Mouse (Mus musculus) adrenal gland, postnatal 4 days (tissue): ENCODE data around the gene Il12a. TPM values are rescaled to one million over a fixed set of nuclear protein-coding genes. Genes with fewer than 3 reads are reported as not detected.

Experiments used
- DNase-seq, 2 experiments: peaks; one replicate each; pipeline ENCODE4 v3.0.0; 2021 to 2022; ENCODE audit warnings: low spot score in 2 of 2, mixed read lengths in 2 of 2
- long read RNA-seq, 2 experiments: library from polyadenylated mRNA; stranded (forward); transcript quantifications; one replicate each; pipeline ENCODE4 v2.0.0; 2021
- total RNA-seq, 2 experiments: library from RNA; stranded (reverse); gene quantifications; 2 replicates each; pipeline ENCODE4 v1.2.3; 2021

Il12a gene
- total RNA-seq: under 1 TPM; 0.45 to 0.48 TPM
- long read RNA-seq, experiment 1, partial matches to known transcripts: 0 of 1 reads
- long read RNA-seq, experiment 1, other reads (novel, unspliced or antisense): 0 of 1 reads
- long read RNA-seq, experiment 2, partial matches to known transcripts: 0 of 2 reads
- long read RNA-seq, experiment 2, other reads (novel, unspliced or antisense): 1 of 2 reads

DNA sequence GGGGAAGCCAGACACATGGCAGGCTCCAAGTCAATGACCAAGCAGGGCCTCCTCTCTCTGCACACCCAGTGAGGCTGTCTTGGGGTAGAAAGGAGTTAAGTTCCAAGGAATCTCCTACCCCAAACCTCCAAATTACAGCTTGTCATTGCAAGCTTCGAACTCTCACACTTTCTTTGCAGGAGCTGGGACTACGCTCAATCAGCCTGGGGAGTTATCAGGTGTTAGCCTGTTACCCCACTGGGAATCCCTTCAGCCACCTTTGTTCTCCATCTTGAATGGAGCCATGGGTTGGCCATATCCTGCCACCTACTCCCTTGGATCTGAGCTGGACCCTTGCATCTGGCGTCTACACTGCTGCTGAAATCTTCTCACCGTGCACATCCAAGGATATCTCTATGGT lies at the start of gene Il12a:
Gene Il12a (plus strand): TSS at position 301 of the 400 bp plus-strand sequence.
- no peak for DNase-seq

DNA sequence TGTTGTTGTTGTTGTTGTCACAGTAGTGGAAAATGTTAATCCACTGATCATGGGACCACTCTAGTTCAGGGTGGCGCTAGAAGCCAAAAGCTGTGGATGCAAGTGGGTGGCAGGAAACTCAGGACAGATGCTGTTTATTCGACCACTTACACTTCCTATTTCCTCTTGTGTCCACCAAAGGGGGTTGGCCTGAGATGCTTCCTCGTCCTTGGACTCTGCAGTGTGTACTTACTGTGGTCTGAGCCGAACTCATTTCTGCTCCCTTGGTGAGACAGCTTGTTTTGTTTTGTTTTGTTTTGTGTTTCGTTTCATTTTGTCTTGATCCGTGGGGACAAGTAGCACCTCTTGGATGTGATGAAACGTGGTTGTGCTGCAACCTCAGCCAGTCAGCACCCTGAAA lies 47.5 kb upstream of the Il12a start:
- no peak for DNase-seq

DNA sequence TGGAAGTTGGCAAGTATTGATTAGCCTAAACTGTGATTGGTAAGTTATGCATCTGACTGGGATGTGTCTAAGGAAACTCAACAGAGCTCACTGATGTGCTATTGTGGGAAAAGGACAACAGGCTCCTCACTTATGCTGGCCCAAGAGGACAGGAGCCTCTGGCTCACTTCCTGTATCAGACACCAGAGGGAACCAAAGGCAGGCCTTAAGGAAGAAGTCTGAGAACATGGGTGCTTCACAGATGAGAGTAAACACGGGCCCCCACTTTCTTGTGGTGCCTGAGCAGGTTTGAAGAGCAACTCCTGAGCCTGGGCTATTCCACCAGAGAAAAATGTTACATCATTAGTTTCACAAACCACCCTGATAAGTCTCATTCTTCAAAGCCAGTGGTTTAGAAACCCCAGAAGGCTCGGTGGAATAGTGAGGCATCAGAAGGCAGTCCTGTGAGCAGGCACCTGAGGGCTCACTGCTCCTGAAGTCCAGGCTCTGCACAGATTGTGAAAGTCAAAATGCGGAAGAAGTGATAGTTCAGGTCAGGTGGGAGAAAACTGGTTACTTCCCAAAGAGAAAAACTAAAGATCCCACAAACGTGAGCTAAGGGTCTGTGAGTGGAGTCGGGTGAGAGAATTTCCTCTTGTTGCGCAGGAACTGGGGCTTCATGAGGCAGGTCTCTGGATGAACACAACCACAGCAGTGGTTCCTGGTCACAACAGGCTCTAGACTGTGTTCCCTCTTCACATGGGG lies 43.9 kb upstream of the Il12a start:
- DNase-seq: no peak

- DNase-seq: no peak
Observed at GRCm38 (mm10) chr3:68647282-68647681, 43.2 kb upstream of the Il12a start.

GRCm38 (mm10) chr3:68650251-68650650 lies 40.2 kb upstream of the Il12a start:
- no peak for DNase-seq

DNA sequence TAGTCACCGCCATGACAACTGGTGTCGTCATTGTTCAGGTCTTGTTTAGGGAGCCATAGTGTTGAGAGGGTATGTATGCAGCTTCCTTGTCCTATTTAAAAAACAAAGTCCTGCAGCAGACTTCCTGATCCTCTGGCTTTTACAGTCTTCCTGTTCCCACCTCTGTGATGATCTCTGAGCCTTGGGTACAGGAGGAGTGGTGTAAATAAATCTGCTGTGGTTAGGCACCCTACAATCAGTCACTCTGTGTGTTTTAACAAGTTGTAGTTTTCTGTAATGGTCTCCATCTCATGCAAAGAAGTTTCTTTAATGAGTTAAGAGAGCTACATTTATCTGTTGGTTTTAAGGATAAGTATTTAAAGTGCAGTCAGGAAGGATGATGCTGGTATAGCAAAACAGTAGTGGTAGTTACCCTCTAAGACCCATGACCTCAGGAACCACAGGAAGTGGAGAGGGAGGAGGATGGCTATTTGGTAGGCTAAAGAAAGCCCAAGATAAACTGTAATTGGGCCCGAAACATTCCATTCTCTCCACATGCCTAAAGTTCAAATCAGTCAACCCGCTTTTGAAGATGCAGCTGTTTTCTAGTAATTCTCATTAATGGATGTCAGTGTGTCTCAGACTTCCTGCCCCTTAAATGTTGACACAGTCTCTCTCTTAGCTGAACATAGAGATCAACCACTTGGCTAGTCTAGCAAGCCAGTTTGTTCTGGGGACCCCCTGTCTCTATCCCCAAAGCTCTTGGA lies 33.7 kb upstream of the Il12a start:
- no peak for DNase-seq

DNA sequence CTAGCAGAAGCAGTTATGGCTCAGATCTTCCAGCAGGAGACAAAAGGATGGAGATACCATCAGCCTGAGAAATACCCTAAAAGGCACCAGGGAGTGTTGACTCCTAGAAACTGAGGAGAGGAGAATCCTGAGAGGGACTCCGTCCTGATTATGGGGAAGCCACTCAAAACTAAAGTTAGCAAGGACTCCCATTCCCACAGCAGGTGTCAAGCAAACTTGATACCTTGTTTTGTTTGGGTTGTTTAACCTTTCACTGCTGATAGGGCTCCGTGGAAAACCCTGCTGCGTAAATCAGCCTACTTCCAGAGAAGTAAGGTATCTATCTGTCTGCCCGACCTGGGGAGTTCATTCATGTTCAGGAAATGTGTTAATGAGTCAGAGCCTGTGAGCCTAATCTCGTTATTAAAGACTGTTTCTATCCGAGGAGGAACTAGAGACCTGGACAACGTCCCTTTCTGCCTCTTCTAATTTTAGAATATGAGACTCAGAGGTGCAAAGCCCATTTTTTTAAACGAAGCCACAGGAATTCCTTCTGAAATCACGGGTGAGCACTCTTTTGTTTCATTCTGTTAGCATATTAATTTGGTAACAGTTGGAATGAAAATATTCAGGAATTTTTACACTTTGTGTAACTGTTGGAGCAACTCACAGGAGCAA lies 32.7 kb upstream of the Il12a start:
- no peak for DNase-seq

GRCm38 (mm10) chr3:68659996-68660395 lies 30.4 kb upstream of the Il12a start:
- no peak for DNase-seq

GRCm38 (mm10) chr3:68660538-68660937 lies 29.9 kb upstream of the Il12a start:
- no peak for DNase-seq

GRCm38 (mm10) chr3:68662386-68662785 lies 28.1 kb upstream of the Il12a start:
- no peak for DNase-seq

DNA sequence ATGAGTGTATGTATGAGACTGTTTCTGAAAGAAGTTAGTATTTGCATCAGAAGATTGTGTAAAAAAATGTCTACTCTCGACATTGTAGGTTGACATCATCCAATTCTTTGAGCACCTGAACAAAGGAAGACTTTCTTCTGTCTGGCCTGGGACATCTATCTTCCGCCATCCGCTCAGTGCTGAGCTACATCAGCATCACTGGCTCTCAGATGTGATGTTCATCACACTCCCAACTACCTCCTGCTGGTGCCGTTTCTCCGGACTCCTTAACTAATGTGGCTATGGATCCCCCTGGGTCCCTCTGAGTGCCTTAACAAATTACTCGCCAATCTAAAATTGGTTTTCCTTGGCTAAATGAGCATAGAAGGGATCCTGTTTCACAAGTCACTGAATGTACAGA lies 26.1 kb upstream of the Il12a start:
- DNase-seq: no peak

- DNase-seq: no peak
Observed at GRCm38 (mm10) chr3:68666377-68666776, 24.1 kb upstream of the Il12a start.

- DNase-seq: no peak
Observed at GRCm38 (mm10) chr3:68667852-68668251, 22.6 kb upstream of the Il12a start.

DNA sequence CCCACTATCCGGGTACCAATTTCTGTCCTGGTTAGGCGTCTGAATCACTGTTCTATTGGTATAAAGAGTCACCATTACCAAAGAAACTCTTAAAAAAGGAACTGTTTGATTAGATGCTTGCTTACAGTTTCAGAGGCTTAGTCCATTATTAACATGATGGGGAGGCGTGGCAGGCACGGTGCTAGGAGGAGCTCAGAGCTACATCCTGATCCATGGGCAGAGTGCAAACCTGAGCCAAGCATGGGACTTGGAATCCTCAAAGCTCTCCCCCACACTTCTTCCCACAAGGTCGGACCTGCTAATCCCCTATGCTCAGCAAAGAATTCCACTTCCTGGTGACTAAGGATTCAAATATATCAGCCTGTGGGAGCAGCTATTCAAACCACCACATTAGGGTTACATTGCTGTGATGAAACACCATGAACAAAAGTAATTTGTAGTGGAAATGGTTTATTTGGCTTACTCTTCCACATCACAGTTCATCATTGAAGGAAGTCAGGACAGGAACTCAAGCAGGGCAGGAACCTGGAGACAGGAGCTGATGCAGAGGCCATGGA lies 20.9 kb upstream of the Il12a start:
- DNase-seq: no peak

DNA sequence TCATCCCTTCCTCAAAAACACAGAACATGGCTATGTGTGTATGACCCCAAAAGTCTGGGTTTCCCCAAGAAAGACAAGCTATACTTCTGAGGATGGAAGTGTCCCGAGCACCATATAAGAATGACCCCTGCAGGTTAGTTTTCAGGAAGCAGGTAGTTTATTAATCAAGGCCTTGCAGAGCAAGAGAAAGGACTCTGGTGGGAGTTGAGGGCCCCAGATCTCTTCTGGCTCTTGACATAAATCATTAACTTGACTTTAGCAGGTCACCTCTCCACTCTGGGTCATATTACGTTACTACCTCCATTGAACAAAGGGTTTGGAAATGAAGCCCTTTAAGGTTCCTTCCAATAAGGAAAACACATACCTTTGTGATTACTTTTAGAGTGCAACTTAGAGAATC lies 15.7 kb upstream of the Il12a start:
- no peak for DNase-seq

DNA sequence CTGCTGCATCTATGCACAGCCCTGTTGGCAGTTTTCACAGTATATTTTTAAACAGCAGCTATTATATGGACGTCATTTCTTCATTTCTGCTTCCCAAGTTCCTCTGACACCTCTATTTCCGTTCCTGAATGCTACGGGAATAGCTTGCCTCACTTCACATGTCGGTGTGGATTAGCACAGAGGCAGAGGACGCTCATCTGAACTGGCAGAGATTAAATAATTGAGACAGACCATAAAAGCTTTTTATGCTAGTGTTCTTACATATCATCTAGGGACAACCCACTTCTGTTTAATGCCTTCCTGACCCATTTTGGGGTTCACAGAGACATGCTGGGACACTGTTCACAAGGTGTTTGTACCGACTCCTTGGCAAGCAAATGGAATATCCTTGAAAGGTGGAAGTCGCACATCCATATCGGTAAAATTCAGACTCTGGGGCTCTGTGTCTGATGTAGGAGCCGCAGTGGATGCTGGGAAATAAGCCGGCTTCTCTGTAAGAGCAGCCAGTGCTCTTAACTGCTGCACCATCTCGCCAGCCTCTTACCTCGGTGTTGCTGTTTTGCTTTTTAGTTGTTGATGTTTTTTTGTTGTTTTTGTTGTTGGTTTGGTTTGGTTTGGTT lies 15.1 kb upstream of the Il12a start:
- DNase-seq: no peak

GRCm38 (mm10) chr3:68675980-68676678 lies 14.3 kb upstream of the Il12a start:
- no peak for DNase-seq

GRCm38 (mm10) chr3:68676831-68677303 lies 13.6 kb upstream of the Il12a start:
- no peak for DNase-seq

DNA sequence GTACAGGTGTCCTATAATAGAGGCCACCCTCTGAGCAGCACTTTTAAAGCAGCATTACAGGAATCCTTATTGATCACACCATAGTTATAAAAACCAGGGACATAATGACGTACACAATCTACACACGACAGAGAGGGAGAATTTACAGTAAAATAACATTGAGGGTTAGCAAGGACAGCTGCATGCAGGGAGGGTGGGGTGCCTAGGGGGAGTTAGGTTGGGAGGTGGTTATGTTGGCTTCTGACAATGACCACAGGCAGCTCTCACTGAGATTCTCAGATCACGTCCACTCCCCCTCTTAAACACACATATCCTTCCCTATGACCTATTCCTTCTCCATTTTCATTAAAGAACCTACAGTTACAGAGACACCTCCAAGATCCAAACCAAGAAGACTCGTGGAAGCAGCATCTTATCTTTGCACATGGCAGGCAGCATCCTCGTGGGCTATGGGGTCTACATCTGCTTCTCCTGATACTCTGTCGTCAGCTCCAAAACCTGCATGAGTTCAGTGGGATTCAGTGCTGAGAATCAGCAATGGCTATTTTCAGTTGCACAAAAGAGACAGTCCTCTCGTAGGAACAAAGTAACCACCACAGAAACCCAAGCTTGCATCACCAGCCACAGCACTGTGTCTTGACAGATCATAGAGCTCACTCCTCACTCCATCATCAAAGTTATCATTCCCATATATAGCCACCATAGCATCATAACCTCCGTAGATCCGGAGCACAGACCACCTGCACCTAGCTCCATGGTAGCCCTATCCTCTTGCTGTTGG lies 11.4 kb upstream of the Il12a start:
- DNase-seq: no peak
